Mouse (Mus musculus) embryonic facial prominence, embryonic 15.5 days (tissue): ENCODE measurements around the gene Mlec. TPM values are rescaled to one million over a fixed set of nuclear protein-coding genes. Genes with fewer than 3 reads are reported as not detected.

Experiments
- ATAC-seq: fragments of 200-750 bp; cut with Nextera tagmentation; 2 replicates; pipeline ENCODE4 v1.8.0; 2017; ENCODE audit warnings: low read depth, moderate TSS enrichment; ENCODE audit not compliant: insufficient number of reproducible peaks, low FRiP score, low TSS enrichment
- H3K27ac ChIP-seq: fragments of 300-500 bp; sonication (generic); replicated peaks from 2 replicates; pipeline ENCODE4 v1.5.1; 2015; ENCODE audit warnings: mild to moderate bottlenecking, inconsistent platforms
- H3K27me3 ChIP-seq: fragments of 300-500 bp; sonication (generic); 2 replicates; pipeline ENCODE4 v1.6.1; 2015; ENCODE audit warnings: inconsistent platforms
- H3K36me3 ChIP-seq: fragments of 300-500 bp; sonication (generic); 2 replicates; pipeline ENCODE4 v1.6.1; 2015; ENCODE audit warnings: mild to moderate bottlenecking, inconsistent platforms
- H3K4me1 ChIP-seq: fragments of 300-500 bp; sonication (generic); 2 replicates; pipeline ENCODE4 v1.6.1; 2015; ENCODE audit warnings: inconsistent platforms
- H3K4me2 ChIP-seq: fragments of 300-500 bp; sonication (generic); replicated peaks from 2 replicates; pipeline ENCODE4 v1.6.1; 2015; ENCODE audit warnings: mild to moderate bottlenecking, inconsistent platforms
- H3K4me3 ChIP-seq: fragments of 300-500 bp; sonication (generic); replicated peaks from 2 replicates; pipeline ENCODE4 v1.5.1; 2015; ENCODE audit warnings: mild to moderate bottlenecking, inconsistent platforms
- H3K9ac ChIP-seq: fragments of 300-500 bp; sonication (generic); 2 replicates; pipeline ENCODE4 v1.6.1; 2015; ENCODE audit warnings: inconsistent platforms
- H3K9me3 ChIP-seq: fragments of 300-500 bp; sonication (generic); replicated peaks from 2 replicates; pipeline ENCODE4 v1.6.1; 2016; ENCODE audit warnings: inconsistent platforms
- WGBS: fragments of 180-500 bp; shearing (Covaris S2); methylation state at CpG from one replicate; pipeline ENCODE4 v1.1.7; 2015; 5-methylcytosine and 5-hydroxymethylcytosine counted together
- polyA plus RNA-seq: library from polyadenylated mRNA; unstranded; fragments of >200 nt; fragmentation: Nextera tagmentation; extraction: Ambion mirVana; gene quantifications from 2 replicates; pipeline ENCODE4 v1.2.1, GENCODE M21; 2015

Gene Mlec
- polyA plus RNA-seq: 95.1 and 98.4 TPM in 2 replicates

DNA sequence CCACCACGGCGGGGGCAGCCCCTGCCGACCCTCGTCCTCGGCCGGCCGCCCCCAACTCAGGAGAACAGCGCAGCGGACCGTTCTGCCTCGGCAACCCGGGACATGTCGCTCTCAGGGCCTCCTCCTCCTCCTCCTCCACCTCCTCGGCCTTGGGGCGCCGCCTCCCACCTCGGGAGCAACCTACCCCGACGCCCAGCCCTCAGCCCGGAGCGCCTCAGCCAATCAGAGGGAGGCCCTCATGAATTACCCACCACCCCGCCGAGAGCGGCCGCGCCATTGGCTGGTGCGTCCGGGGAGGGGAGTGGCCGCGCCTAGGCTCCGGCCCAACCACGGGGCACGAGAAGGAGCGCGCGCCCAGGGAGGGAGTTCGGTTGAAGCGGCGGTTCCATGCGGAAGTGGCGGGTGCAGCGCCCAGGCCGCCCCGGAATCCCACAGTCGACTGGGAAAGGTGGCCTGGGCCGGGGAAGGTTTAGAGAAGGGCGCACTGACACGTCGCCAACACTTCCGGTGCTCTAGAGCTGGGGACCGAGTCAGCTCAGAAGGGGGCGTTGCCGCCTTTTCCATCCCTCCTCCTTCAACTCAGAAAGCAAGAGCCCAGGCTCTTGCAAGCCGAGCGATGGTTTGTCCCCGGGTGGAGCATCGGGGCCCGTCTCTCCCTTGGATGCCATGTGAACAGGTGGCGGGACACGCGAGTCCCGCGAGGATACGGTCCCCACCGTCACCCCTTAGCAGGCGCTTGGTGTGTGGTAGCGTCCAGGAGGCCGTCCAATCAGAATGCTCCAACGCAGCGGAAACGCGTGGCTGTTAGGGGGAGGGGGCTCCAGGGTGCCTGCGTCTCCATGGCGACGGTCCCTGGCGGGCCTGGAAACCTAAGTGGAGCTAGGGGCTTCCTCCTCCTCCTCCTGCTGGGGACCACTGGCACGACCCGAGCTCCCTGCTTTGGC lies at the start of gene Mlec:
TSS of gene Mlec (minus strand) at position 140 of the 944 bp plus-strand sequence.
- Histone ChIP-seq H3K4me3 (peak within 1 kb of the TSS; percentile 99), H3K27me3 (no peaks in the 10 kb centered on the region), H3K9ac (peak within 1 kb of the TSS; percentile 95), H3K9me3 (no peaks in the 10 kb centered on the region), H3K4me1 (peaks cover 57% of the 10 kb centered on the region), H3K27ac (peak within 1 kb of the TSS; percentile 99), H3K36me3 (no peaks in the 10 kb centered on the region), H3K4me2 (peak within 1 kb of the TSS; percentile 80)
- peak; percentile 97 for ATAC-seq
- WGBS: under 1% methylated on average over 69 of the region's 78 CpGs

DNA sequence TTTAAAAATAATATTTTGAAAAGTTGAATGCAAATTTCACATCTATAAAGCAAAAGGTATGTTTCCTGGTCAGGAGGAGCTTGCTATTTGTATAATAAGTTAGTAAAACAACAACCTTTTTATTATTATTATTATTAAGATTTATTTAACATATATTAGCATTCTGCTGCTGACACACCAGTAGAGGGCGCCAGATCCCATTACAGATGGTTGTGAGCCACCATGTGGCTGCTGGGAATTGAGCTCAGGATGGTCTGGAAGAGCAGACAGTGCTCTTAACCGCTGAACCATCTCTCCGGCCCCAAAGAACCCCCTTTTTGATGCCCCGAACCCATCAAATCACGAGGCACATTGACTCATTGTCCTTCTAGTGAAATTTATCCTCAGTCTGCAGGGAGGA lies 49.3 kb upstream of the Mlec start:
- no peak overlapping the region for H3K4me3 ChIP-seq
- ATAC-seq: no peak
- H3K9me3 ChIP-seq: no peaks in the 10 kb centered on the region
- H3K27me3 ChIP-seq: 0 out of 2 replicates have a peak, but pooled peaks cover 2% of the 10 kb centered on the region
- H3K27ac ChIP-seq: no peak overlapping the region
- 57% methylated on average over 5 of the region's 5 CpGs for WGBS
- H3K36me3 ChIP-seq: no peaks in the 10 kb centered on the region
- no peak overlapping the region for H3K9ac ChIP-seq
- H3K4me1 ChIP-seq: peaks cover 24% of the 10 kb centered on the region
- no peak overlapping the region for H3K4me2 ChIP-seq

DNA sequence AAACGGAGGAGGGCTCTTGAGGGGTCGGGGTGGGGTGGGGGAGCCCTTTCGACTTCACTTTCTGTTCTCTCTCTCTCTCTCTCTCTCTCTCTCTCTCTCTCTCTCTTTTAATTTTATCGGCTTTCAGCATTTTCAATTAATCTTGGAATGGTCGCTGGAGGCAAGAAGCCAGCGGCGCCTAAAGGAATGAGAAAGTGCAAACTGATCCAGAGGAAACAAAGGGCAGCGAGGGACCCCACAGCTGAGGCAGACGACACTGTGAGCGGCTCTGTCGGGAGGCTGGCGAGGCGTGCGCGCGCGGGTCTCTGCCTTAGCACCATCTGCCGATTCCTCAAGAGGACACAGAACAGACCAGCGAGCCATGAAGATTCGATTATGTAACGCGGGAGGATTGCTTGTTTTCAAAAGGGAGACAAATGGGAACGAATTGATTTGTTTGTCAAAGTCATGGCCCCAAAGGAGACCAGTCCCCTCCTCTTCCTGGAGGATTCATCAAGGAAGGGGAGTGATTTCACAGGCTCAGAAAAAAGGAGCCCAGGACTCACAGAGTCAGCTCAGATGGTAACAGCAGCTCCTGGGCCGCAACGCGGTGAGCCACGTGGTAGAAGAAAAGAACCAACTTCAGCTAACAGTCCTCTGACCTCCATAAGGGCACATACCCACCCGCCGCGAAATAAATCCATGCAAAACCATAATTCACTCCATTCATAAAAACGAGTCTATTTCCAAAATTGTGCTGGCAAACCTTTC lies 46.8 kb upstream of the Mlec start:
- 0 out of 2 replicates have a peak overlapping the region, but pooled peaks have one; percentile 22 for H3K27ac ChIP-seq
- WGBS: 2% methylated on average over 31 of the region's 31 CpGs
- 0 out of 2 replicates have a peak, but pooled peaks have one; percentile 60 for ATAC-seq

DNA sequence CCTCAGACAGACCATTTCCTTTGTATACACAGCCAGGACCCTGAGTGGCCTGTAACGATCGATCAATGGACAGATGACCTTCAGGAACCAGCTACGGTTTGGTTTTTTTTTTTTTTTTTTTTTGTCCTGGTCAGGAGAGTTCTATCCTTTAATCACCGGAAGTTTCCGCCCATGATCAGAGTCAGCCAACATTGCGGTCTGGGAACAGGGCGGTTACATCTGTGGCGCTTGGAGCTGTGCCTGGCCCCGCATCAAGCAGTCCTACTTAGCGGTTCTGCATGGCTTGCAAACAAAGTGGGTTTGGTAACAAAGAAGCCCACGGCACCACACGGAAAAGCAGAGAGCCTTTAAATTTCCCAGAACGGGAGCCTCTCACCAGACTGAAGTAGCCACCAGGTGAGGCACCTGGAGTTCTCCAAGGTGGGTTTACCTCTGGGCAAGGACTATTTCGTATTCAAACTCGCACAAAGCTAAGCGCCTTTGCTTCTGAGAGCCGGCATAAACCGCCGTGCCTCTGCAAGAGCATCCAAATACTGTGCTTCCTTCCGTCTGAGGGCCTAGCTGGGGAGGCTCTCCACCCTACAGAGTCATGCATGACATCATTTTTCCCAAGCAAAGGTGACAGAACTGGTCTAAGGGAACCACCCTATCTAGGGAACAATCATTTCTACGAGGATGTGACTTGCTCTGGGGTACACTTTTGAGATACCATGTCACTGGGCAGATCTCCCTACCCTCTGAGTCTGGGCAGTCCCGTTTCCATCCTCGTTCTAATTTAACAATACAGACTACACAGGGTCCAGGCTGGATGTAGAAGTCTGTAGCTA lies 46.0 kb upstream of the Mlec start:
- no peak overlapping the region for H3K27ac ChIP-seq
- H3K4me3 ChIP-seq: peak overlapping the region; percentile 36
- H3K4me2 ChIP-seq: peak overlapping the region; percentile 51
- H3K4me1 ChIP-seq: peaks cover 24% of the 10 kb centered on the region
- 0 out of 2 replicates have a peak, but pooled peaks have one; percentile 51 for ATAC-seq
- 0 out of 2 replicates have a peak, but pooled peaks cover 2% of the 10 kb centered on the region for H3K27me3 ChIP-seq
- no peaks in the 10 kb centered on the region for H3K9me3 ChIP-seq
- no peak overlapping the region for H3K9ac ChIP-seq
- WGBS: 12% methylated on average over 23 of the region's 23 CpGs
- no peaks in the 10 kb centered on the region for H3K36me3 ChIP-seq

More for the DNA sequence above, 46.8 kb upstream of the Mlec start:
- Histone ChIP-seq H3K36me3 (no peaks in the 10 kb centered on the region), H3K4me2 (peak overlapping the region; percentile 51), H3K4me1 (peaks cover 24% of the 10 kb centered on the region), H3K9me3 (no peaks in the 10 kb centered on the region), H3K4me3 (peak overlapping the region; percentile 36), H3K9ac (no peak overlapping the region), H3K27me3 (0 out of 2 replicates have a peak, but pooled peaks cover 2% of the 10 kb centered on the region)

DNA sequence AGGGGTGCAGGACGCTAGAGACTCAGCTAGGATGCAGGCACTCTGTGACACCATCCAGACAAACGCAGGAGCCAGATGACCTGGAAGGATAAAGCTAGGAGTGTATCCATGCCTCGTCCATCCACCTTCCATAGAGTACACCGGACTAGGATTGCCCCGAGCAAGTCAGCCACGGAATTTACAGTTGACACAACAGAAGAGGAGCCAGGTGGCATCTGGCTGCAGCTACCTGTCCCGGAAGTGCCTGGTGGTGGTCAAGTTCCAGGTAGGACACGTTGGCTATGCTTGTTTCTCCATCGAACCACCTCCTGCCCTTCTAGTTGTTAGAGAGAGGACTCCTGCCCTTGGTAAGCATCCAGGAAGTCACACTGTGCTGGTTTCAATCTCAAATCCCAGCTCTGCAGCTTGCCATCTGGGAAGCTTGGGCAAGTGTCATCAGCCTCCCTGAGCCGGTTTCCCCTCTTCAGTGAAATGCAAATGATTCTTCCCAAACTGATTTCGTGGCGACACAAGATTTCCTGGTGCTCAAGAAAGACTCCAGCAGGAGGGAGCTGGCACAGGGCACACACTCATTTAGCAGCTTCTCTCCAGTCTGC lies 36.7 kb upstream of the Mlec start:
- H3K27ac ChIP-seq: no peak overlapping the region

DNA sequence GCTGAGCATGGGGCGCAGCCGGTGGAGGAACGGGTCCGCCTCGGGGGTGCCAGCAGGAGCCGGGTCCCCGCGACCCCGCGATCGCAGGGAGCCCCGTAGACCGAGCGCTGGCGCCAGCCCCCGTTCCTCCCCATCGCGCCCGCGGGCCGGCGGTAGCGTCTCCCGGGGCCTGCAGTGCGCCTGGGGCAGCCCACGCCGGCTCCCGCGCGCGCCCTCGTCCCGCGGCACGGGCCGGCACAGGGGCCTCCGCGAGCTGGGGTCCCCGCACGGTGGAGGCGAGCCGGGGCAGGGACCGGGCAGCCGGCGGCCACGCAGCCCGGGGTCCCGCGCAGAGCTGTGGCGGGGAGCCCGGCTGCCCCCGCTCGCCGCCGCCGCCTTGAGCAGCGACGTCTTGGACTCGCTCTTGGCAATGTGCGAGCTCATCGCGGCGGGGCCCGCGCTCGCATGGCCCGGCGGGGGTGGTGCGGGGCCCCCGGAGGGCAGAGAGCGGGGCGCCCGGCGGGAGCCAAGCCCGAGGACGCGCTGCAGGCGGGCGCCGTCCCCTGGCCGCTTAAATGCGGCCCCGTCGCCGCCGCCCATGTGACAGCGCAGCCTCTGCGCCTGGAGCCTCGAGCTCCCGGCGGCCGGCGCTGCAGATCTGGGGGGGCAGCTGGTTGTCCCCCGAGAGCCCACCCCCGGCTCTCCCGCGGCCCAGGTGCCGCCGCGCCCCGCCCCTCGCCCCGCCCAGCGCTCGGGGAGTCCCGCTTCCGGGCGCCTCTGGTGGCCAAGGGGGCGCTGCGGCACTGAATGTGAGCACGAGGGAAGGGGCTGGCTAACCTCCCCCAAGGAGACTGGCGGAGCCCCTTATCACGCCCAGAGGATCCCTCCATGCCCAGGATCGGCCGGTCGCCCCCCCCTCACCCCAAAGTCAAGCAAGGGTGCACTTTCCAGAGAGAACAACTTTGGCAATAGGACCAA lies 36.0 kb upstream of the Mlec start, which contains the start of gene Cabp1:
TSS of gene Cabp1 (minus strand) at position 713 of the 957 bp plus-strand sequence.
- under 1% methylated on average over 81 of the region's 116 CpGs for WGBS
- peaks cover 28% of the 10 kb centered on the region for H3K4me1 ChIP-seq
- H3K36me3 ChIP-seq: no peaks in the 10 kb centered on the region
- H3K9ac ChIP-seq: no peak within 1 kb of the TSS; the same call in 1 of the 2 replicates
- H3K4me3 ChIP-seq: peak within 1 kb of the TSS; percentile 55
- peaks cover 58% of the 10 kb centered on the region for H3K27me3 ChIP-seq
- peak; percentile 30; the same call in 1 of the 2 replicates for ATAC-seq
- peak within 1 kb of the TSS; percentile 100 for H3K4me2 ChIP-seq
- H3K27ac ChIP-seq: no peak within 1 kb of the TSS
- no peaks in the 10 kb centered on the region for H3K9me3 ChIP-seq

More for the DNA sequence above, 36.7 kb upstream of the Mlec start:
- WGBS: 3% methylated on average over 12 of the region's 12 CpGs
- Histone ChIP-seq H3K9me3 (no peaks in the 10 kb centered on the region), H3K27me3 (peaks cover 54% of the 10 kb centered on the region), H3K4me2 (peak overlapping the region; percentile 100), H3K36me3 (no peaks in the 10 kb centered on the region), H3K4me1 (peaks cover 28% of the 10 kb centered on the region), H3K4me3 (peak overlapping the region; percentile 55), H3K9ac (no peak overlapping the region)
- ATAC-seq: no peak

DNA sequence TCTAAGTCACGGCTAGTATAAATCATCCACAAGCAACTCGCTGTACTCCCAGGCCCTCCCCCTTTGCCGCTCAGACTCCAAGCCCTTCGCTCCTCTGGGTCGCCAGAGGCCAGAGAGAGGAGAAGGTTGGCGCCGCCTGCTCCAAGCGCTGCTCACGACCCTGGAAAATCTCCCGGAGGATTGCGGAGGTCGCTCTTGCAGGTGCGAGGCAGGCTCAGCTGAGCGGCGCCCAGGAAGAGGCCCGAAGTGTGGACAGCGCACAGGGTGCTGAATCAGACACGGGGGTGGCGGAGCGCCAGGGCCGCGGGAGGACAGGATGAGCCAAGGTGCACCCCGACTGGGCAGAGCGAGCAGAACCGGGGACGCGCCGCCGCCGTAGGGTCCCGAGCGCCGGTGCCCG lies 35.2 kb upstream of the Mlec start:
- ATAC-seq: no peak; the same call in 1 of the 2 replicates
- H3K27ac ChIP-seq: no peak overlapping the region
- H3K4me3 ChIP-seq: peak overlapping the region; percentile 55
- H3K4me1 ChIP-seq: peaks cover 28% of the 10 kb centered on the region
- H3K27me3 ChIP-seq: peaks cover 61% of the 10 kb centered on the region
- no peaks in the 10 kb centered on the region for H3K9me3 ChIP-seq
- peak overlapping the region; percentile 100 for H3K4me2 ChIP-seq
- H3K36me3 ChIP-seq: no peaks in the 10 kb centered on the region
- no peak overlapping the region for H3K9ac ChIP-seq
- WGBS: 1% methylated on average over 34 of the region's 34 CpGs

DNA sequence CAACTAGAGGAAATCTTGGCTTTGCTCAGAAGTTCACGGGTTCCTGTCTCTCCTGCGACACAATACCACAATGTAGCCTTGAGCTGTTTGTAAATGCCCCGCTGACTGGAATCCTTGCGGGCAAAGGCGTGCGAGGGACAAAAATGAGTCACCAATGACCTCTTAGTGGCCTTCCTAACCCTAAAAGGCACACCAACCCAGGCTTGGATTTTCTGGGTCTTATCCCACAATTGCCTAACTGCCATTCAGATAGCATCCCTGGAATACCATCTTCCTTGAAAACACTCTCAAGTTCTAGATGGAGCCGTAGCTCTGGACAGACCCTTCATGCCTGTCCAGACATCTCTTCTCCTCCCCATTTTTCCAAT lies 34.8 kb upstream of the Mlec start:
- H3K36me3 ChIP-seq: no peaks in the 10 kb centered on the region
- no peak for ATAC-seq
- H3K4me1 ChIP-seq: peaks cover 28% of the 10 kb centered on the region
- no peak overlapping the region for H3K27ac ChIP-seq
- 15% methylated on average over 7 of the region's 7 CpGs for WGBS
- H3K27me3 ChIP-seq: peaks cover 61% of the 10 kb centered on the region
- no peaks in the 10 kb centered on the region for H3K9me3 ChIP-seq
- H3K9ac ChIP-seq: no peak overlapping the region
- H3K4me2 ChIP-seq: peak overlapping the region; percentile 100
- H3K4me3 ChIP-seq: peak overlapping the region; percentile 55
